Mouse (Mus musculus): ENCODE data around the gene Rrp9.

DNA sequence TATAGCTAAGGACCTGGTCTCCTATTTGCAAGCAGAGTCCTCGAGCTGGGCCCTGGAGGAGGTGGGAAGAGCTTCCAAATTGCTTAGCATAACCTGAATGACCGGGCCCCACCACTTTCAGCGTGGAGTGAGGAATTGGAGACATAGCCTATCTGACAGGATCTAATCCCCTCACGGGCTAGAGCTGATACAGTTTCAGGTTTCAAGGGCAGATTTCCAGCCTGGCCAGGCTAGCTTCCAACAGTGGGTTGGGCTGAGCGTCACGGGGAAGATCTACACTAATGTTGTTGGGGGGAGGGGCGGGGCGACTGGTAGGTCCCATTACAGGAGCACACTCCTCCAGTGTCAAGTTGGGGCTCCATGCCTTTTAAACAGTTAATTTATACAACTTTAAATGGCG is 25.1 kb upstream of the Rrp9 start:
- TF ChIP-seq CTCF (IDR thresholded peaks at IDR 0.05; ENCODE audit: insufficient read depth, low read length) (no peak), POLR2A (IDR thresholded peaks at IDR 0.05; ENCODE audit: borderline replicate concordance, extremely low read depth, low read depth, low read length) (no peak)

All from lung, adult 2 months (tissue).